Mouse (Mus musculus) R1 (cell line): ENCODE results near the gene Dpp6.

ENCODE experiments used
- DNase-seq: peaks from one replicate; pipeline ENCODE4 v3.0.0-alpha.2; 2018; ENCODE audit warnings: low read depth, low spot score

The Dpp6 gene

DNA sequence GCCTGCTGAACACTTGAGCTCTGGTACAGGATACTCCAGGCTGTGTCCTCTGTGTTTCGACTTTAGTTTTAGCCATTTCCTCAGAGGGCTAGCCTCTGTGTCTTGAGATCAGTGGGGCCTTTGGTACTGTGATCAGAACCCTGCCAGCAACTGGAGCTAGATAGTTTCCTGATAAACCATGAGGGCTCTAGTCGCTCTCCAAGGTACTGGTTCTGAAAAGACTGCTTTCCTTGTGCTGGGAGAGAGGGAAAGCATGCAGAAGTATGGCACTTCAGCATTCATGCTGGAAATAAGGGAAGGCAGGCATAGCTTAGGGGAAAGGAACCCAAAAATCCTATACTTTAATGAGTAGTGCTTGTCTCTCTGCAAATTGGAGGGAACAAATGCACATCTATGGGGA, 548.9 kb downstream of the Dpp6 start:
- DNase-seq, result peak; percentile 41

DNA sequence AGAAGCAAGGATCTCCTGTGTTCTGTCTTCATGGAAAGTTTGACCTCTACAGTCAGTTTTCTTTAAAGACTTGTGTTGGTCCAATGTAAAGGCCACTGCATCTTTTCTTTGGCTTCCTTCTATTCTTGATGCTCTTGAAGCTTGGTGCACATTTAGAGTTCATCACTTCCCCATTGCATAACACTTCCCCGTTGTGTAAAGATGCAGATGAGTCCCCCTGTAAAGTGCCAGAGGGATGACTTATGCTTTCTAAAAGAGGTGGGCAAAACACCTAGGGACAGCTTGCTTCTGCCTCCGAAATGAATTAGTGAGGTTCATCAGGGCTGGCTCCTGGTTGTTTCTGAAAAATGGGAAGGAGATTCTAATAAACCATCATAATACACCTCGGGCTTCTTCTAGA, 553.8 kb downstream of the Dpp6 start:
- no peak for DNase-seq

DNA sequence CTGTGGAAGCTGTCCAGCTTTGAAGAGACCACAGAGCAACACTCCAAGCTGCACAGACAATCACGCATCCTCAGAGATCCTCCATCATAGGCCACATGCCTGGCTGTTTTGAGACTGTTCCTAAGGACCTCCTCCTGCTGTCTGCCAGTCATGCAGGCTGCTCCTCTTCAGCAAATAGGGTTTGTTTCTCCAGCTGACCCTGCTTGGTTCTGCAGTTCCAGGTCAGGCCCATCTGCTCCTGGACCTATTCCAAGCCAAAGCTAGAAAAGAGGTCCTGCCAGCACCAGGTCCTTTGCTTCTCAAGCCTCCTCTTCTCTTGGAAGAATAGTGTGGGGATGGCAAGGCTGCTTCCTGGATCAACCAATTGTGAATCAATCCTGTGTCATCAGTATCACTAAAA, 556.9 kb downstream of the Dpp6 start:
- DNase-seq, result no peak

DNA sequence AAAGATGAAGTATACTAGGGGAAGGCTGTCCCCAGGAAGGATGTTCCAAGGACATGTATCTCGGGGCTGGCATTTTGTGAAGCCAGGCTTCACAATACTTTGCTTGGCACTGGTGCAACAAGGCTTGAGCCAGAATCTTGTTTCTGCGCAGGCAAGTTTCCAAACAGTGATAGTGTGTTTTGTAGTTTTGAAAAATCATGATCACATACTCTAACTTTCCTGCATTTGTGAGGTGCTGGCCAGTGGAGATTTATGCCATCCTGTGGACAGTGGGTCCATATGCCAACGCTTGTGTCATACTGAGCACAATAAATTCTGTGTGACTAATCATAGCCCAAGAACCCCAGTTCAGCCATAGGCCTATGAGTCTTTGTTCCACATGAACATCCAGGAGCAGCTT, 558.8 kb downstream of the Dpp6 start:
- DNase-seq, result no peak

DNA sequence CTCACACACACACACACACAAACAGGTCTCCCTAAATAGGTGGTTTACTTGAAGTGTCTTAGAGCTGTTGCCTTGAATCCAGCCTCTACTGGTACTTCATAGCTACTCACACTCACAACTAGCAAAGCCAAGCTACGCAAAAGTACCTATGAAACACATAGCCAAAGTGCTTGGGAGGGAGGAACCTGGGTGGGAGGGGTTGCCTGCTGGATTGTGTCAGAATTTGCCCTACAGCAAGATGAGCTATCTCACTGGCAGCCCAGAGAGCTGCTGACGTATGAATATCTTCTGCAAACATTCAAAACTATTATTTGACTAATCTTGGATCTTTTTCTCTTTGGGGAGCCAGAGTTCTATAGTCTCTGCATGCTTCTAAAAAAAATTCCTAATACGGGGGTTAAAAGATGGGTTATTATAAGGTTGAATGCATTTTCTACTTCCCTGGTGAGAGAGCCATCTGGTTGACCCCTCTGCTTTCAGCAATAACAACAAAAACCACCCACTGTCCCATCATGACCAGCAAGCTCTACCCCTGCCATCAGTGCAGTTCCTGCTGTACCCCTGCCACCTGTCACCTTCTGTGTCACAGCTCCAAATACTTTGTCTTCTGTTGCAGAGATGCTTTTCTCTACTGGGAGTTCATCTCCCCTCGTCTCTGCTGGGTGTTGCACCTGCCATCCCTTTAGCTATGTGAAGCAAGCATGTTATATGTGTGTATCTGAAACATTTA, 563.8 kb downstream of the Dpp6 start:
- no peak for DNase-seq

DNA sequence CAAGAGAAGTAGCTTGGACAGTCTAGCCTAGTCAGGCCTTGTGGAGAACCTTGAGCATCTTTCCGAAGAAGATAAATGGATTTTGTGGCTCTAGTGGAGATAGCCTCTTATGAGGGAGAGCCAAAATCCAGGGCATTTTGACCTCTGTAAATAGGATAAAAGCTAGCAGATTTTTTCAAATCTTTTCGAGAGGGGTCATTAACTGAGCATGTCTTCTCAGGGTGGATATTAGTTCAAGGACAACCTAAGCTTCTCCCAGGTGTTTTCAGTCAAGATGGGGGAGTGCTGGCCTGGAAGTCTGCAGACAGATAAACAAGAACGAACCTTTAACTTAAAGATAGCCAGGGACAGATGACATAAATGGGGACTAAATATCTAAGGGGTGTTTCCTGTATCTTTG, 581.4 kb downstream of the Dpp6 start:
- no peak for DNase-seq

DNA sequence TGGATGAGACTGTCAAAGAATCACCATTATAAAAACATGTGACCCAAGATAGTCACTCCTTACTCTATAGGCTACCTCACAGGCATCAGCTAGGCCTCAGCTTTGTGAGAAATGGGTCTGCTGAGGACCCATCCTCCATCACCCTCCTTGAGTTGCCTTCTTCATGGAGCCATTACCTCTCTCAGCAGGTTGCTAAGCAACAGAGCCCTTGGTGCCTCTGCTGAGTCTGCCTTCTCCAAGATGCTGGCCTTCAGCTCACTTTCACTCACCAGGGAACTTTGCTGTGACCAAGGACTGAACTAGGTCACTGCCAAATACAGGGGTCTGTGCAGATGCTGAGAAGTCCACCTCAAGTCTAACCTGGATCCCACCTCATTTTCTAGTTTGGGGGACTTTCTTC, 582.1 kb downstream of the Dpp6 start:
- peak; percentile 21 for DNase-seq

DNA sequence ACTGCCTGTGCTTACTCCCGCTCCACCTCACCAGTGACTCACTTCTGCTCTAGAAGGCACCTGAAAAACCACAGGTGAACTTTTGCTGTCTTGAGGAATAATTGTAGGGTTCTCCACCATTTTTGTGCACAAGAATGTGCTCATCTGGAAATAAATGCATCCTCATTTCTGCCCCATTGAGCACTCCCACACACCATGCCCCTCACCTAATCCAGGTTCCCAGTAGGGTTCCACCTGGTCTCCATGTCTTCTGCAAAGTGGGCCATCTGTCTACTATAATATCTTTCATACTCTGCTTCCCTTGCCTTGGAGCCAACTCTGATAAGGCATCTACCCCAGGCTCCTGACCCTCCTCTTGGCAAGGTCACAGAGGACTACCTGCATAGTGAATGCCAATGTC, 585.6 kb downstream of the Dpp6 start:
- no peak for DNase-seq

DNA sequence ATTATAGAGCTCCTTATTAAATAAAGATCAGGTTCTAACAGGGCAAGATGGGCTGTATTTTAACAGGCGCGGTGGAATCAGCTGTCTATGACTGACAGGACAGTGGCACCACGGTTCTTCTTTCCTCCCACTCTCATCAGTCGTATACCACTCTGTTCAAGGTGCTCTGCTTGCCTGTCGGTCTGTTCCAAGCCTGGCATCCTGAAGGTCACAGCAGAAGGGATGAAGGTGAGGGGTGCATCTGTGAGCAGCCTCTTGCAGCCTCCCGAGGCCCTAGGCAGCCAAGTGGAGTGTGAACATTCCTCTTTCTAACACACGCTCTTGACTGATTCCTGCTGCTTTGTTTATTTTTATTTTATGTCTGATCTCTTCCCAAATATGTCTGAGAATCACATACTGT, 591.9 kb downstream of the Dpp6 start:
- DNase-seq, result no peak

DNA sequence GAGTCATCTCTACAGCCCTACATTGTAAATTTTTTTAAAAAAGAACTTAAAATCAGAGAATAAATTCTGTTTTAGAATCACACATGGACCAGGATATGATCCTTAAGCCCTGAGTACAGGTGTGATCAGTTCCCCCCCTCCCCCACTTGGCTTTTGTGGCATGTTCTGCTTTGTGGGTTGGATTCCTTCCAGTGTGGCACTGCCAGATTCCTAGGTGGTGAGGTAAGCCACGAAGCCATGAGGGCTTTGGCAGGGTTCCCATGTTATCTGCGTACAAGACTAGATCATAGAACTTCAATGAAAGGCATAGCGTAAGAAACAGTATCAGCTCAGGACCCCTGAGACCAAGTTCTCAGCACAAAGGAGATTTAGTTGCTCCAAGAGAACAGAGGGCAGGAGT, 596.0 kb downstream of the Dpp6 start:
- no peak for DNase-seq

DNA sequence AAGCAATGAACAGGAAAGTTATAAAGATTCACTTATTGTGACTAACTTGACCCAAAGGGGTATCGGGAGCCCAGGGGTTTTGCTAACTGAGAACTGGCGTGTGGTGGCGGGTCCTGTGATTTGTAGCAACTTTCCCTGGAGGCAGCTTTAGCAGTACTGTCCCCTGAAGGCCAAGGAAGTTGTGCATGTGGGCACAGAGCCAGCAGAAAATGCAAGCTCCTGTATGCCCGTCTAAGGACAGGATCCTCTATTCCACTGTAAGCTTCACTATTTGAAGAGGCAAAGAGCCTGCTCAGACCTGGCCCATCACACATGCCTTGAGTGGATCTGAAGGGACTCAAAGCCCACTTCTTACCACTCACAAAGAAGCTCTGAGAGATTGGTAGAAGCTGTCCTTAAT, 598.5 kb downstream of the Dpp6 start:
- DNase-seq, result no peak

DNA sequence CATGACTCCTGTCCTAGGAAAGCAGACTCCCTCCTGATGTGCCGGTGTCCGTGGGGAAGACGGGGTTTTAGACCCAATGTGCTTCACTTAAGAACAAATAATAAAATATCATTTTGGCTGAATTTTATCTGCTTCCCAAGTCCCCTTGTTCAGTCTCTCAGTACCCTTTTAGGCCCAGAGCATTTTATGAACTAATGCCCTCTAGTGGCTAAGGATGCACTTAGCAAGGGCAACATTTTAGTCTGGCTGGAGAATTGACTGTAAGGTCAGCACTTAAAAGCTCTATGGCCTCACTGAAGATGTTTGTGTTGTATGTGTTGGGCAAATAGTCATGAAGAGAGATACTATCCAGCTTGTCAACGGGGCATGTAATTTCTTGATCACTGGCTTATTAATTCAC, 599.6 kb downstream of the Dpp6 start:
- peak; percentile 68 for DNase-seq

DNA sequence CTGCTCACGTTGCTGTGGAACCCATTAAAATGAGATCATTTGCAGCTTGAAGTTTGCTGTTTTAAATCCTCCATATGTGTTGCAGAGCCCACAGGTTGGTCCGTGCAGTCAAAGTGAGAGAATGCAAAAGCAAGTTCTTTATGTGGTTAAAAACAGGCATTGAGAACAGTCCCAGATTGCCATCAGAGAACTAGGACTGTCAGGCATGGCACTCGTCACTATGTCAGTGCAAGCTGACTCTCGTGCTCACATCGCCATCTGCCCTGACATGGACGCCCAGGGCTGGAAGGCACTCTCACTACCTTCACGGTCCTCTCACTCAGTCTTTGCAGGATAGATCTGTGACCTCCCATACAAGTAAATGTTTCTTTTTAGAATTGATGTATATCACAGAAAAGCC, 600.4 kb downstream of the Dpp6 start:
- no peak for DNase-seq

DNA sequence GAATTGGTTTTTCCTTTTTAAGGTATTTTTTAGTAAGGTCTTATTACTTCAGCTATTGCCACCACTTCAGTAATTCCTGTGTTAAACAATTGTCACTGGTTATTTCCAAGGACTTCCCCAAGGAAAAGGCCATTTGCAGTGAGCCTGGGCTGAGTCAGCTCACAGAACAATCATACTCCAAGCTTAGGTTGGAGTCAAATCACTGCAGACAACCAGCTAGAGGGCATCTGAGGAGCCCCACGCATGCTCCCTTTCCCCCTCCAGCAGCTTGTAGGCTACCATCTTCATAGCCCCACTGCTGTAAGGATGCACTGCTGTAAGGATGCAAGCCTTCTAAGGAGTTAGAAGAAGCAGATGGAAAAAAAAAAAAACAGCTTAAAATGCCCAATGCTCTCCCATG, 601.9 kb downstream of the Dpp6 start:
- DNase-seq, result peak; percentile 31

DNA sequence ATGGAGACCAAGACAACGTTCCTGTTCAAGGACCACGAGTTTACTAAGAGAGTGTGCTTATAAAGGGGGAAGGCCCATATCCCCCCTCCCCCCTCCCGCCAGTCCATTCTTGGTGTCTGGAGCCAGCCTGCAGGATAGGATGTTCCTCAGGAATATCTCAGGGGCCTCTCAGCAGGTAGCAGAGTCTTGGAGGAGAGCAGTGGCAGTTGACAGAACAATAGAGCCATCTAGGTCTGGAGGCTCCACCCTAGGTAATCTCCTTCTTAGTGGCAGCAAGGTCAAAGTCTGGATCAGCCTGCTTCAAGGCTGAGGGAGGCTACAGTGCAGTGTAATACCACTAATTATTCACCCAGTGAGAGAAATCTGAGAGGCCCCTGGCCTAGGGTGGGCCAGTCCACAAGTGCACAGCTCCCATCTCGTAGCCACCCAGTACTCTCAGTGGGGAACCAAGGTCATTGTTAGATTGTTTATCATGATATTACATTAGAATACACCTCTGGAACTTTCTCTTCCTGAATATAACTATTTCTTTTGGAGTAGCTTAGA, 604.2 kb downstream of the Dpp6 start:
- DNase-seq, result peak; percentile 82

DNA sequence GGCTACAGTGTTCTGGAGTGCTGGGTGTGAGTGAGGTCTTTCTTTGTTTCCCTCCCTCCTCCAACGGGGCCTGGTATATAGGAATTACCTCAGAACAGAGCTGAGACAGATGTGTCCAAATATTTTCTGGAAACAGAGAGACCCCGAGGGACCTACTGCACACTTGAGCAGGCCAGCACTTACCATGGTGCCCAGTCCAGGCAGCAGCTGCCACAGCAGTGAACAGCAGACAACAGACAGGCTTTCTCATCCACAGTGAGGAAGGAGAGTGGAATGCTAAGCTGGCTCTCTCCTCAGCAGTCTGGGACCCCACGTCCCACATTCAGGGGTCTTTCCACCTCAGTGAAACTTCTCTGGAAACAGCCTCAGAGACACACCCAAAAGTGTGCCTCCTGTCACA, 606.8 kb downstream of the Dpp6 start:
- no peak for DNase-seq

DNA sequence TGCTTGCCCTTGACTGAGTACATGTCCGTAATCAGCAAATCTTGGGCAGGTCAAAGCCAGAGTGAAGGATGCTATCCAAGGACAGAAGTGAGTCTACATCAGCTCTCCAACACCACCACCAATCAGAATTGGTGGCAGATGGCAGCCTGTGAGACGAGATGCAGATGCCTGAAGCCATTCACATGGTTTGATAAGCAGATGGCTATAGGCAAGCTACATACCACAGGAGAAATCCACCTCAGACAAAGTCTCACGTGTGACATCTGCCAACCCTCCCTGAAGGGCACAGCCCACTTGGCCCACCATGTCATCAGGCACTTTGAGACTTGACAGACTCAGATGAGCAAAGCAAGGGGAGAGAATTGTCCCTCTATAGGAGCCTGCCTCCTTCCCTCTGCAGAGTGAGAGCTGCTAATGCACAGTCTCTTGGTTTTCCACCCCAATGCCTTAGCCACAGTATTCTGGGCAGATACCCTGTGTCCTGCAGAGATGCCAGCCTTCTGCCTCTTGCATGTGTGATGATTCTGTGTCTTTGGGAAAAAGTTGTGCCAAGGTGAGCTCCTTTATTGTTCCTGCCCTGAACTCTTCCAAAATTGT, 607.6 kb downstream of the Dpp6 start:
- no peak for DNase-seq

DNA sequence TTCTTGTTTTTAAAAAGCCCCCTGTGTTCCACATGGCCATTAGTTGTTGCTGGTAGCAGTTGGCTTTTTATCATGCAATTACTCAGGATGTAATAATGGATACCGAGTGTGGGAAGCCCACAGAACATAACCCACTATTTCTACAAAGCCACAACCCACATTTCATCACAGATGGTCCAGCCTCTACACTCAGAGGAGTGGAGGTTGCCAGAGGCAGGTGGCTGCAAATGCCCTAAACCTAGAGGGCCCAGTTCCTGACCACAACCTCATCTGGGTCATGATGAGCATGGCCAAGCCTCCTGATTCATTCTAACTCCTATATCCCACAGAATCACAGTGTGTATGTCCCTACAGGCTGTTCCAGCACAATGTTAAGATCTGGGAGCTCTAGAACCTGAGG, 609.2 kb downstream of the Dpp6 start:
- no peak for DNase-seq

DNA sequence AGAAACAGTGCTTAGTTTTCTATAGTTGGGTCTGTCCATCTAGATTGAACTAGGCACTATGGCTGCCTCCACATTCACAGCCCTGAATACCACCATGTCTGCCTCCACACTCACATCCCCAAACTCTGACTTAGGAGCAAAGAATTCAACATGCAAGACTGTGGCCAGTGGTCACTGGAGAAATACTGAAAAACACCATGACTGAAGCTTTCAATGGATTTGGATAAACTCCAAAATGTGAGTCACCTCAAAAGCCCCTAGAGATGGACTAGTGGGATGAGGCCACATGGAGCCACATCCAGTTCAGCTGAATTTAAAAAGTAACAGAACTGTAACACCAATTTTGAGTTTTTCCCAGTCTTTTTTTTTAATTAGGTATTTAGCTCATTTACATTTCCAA, 616.6 kb downstream of the Dpp6 start:
- no peak for DNase-seq

DNA sequence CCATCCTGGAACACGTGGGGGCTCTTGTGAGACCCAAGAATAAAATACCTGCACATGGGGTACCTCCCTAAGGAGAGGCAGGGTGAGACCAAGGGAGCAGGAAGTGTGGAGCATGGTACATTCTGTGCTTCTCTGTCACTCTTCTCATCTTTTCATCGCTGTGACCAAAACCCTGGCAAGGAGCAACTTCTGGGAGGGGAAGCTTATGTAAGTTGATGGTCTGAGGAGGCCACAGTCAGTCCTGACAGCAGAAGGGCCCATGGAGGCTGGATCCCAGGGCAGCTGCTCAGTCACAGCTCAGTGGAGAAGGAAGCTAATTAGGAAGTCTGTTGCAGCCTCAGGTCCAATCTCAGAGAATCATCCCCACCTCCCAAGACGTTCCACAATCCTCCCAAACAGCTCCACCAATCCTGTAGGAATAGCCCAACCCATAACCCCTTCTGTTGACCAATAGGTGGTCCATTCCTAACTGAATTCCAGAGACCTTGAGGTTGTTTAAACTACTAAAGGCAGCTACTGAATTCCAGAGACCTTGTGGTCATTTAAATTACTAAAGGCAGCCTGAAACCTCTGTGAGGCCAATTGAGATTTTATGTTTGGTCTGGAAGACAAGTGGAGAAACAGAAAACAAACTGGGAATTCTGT, 636.3 kb downstream of the Dpp6 start:
- DNase-seq, result peak; percentile 82

DNA sequence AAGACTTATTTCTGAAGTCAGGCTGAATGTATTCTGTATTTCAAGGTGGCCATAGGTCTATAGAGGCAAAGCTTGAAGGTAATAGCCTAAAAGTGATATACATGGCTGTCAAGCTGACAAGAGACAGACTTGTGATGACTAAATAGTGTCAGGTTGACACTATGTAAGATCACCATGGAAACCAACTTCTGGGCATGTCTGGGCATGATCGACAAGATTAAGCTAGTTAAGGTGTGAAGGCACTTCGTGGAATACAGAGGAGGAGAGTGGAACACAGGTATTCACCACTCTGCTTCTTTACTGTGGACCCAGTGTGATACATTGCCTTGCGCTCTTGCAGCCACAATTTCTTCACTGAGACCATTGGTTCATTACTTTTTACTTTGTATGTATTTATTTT, 637.4 kb downstream of the Dpp6 start:
- peak; percentile 59 for DNase-seq

DNA sequence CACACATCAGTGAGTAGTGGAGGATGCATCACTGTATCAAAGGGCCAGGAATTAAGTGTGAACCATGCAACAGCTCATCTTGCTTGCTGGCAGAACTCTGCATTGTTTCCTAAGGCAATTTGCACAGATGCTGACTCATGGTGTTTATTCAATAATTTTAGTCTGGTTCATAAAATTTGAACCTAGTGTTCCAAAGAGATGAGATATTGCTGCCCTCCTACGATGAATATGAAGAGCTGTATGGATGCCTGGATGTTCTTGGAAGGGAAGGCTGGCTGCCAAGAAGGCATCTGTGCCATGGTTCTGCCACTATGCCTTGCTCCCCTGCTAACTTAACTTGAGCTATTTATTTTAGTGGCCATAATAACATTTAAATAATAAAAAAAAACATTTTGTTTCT, 640.0 kb downstream of the Dpp6 start:
- DNase-seq, result no peak

DNA sequence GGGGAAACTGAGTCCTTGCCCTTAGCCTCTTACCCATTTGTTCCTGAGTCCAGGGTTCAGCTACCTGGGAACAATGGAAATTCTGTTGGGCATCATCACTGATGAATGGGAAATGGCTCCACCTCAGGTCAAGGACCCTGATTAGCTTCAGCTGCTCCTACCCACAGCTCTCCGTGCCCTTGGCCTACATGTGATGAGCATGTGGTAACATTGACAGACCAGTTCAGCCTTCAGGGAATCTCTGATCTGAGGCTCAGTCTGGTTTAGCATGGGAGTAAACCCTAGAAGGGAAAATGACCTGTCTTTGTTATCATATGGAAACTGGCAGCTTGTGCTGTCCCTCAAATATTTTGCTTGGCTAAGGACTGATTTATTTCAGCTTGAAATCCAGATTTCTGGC, 640.7 kb downstream of the Dpp6 start:
- no peak for DNase-seq
